Mouse (Mus musculus) midbrain, embryonic 14.5 days (tissue): ENCODE measurements around the gene Asf1a. TPM values are rescaled to one million over a fixed set of nuclear protein-coding genes. Genes with fewer than 3 reads are reported as not detected.
A peak's percentile ranks its signal among the peaks of the same experiment; 100 is the strongest.

Source experiments
- ATAC-seq: fragments of 200-750 bp; cut with Nextera tagmentation; 2 replicates; pipeline ENCODE4 v1.8.0; 2017; ENCODE audit warnings: moderate number of reproducible peaks, moderate library complexity; ENCODE audit not compliant: low FRiP score, low TSS enrichment
- DNase-seq: peaks from one replicate; pipeline ENCODE4 v3.0.0-alpha.2; 2015
- H3K27ac ChIP-seq: fragments of 300-500 bp; sonication (generic); replicated peaks from 2 replicates; pipeline ENCODE4 v1.5.1; 2014; ENCODE audit warnings: mild to moderate bottlenecking, low read depth, low read length, moderate library complexity
- H3K27me3 ChIP-seq: fragments of 300-500 bp; sonication (generic); 2 replicates; pipeline ENCODE4 v1.6.1; 2014; ENCODE audit warnings: low read length, control low read depth, mixed read lengths; ENCODE audit not compliant: control insufficient read depth, insufficient read depth
- H3K36me3 ChIP-seq: fragments of 300-500 bp; sonication (generic); 2 replicates; pipeline ENCODE4 v1.6.1; 2014; ENCODE audit warnings: low read length, control low read depth; ENCODE audit not compliant: control insufficient read depth, insufficient read depth
- H3K4me1 ChIP-seq: fragments of 300-500 bp; sonication (generic); 2 replicates; pipeline ENCODE4 v1.6.1; 2014; ENCODE audit warnings: mild to moderate bottlenecking, antibody characterized with exemption, low read length, control low read depth; ENCODE audit not compliant: control insufficient read depth, insufficient read depth
- H3K4me2 ChIP-seq: fragments of 300-500 bp; sonication (generic); 2 replicates; pipeline ENCODE4 v1.6.1; 2014; ENCODE audit warnings: mild to moderate bottlenecking, low read length, moderate library complexity
- H3K4me3 ChIP-seq: fragments of 300-500 bp; sonication (generic); replicated peaks from 2 replicates; pipeline ENCODE4 v1.5.1; 2014; ENCODE audit warnings: low read depth, low read length
- H3K9ac ChIP-seq: fragments of 300-500 bp; sonication (generic); replicated peaks from 2 replicates; pipeline ENCODE4 v1.6.1; 2014; ENCODE audit warnings: mild to moderate bottlenecking, low read length, moderate library complexity
- H3K9me3 ChIP-seq: fragments of 300-500 bp; sonication (generic); 2 replicates; pipeline ENCODE4 v1.6.1; 2016; ENCODE audit warnings: low read length, control low read depth, mixed read lengths; ENCODE audit not compliant: control insufficient read depth
- WGBS: fragments of 180-500 bp; shearing (Covaris S2); extraction: QIAGEN DNeasy Blood & Tissue Kit; methylation state at CpG from one replicate; pipeline ENCODE4 v1.1.7; 2014; 5-methylcytosine and 5-hydroxymethylcytosine counted together
- polyA plus RNA-seq: library from polyadenylated mRNA; unstranded; fragments of >200 nt; fragmentation: Nextera tagmentation; extraction: Ambion mirVana; gene quantifications from 2 replicates; pipeline ENCODE4 v1.2.1, GENCODE M21; 2014

Gene Asf1a
- 81.1 and 92.6 TPM in 2 replicates for polyA plus RNA-seq

- Histone ChIP-seq H3K27me3 (no peaks in the 10 kb centered on the region), H3K4me2 (peak within 1 kb of the TSS; percentile 74), H3K4me1 (peaks cover 31% of the 10 kb centered on the region), H3K36me3 (peaks cover 7% of the 10 kb centered on the region; the same call in 1 of the 2 replicates), H3K9me3 (no peaks in the 10 kb centered on the region), H3K4me3 (peak within 1 kb of the TSS; percentile 90), H3K9ac (peak within 1 kb of the TSS; percentile 83), H3K27ac (peak within 1 kb of the TSS; percentile 93)
- DNase-seq (peak; percentile 97), ATAC-seq (peak; percentile 98)
- 0% methylated on average over 52 of the region's 52 CpGs for WGBS
Measured at GRCm38 (mm10) chr10:53596677-53597120, at the start of gene Asf1a. TSS of gene Asf1a (plus strand) at chr10:53596757.

- H3K9me3 ChIP-seq: no peaks in the 10 kb centered on the region; the same call in 1 of the 2 replicates
- no peaks in the 10 kb centered on the region for H3K27me3 ChIP-seq
- H3K36me3 ChIP-seq: no peaks in the 10 kb centered on the region
- H3K27ac ChIP-seq: no peak overlapping the region
- H3K4me2 ChIP-seq: no peak overlapping the region
- no peak overlapping the region for H3K4me3 ChIP-seq
- DNase-seq (no peak), ATAC-seq (no peak)
- no peak overlapping the region for H3K9ac ChIP-seq
- WGBS: 96% methylated on average over 5 of the region's 5 CpGs
- H3K4me1 ChIP-seq: no peaks in the 10 kb centered on the region
Measured at GRCm38 (mm10) chr10:53562001-53562400, 34.6 kb upstream of the Asf1a start.

GRCm38 (mm10) chr10:53565538-53565937, 31.0 kb upstream of the Asf1a start:
- no peaks in the 10 kb centered on the region for H3K4me1 ChIP-seq
- no peak overlapping the region for H3K4me2 ChIP-seq
- H3K27ac ChIP-seq: no peak overlapping the region
- no peaks in the 10 kb centered on the region for H3K36me3 ChIP-seq
- H3K9me3 ChIP-seq: no peaks in the 10 kb centered on the region; the same call in 1 of the 2 replicates
- no peaks in the 10 kb centered on the region for H3K27me3 ChIP-seq
- no peak for DNase-seq
- WGBS: 78% methylated on average over 2 of the region's 2 CpGs
- ATAC-seq: no peak
- no peak overlapping the region for H3K9ac ChIP-seq
- H3K4me3 ChIP-seq: no peak overlapping the region

GRCm38 (mm10) chr10:53568531-53568930, 28.0 kb upstream of the Asf1a start:
- Histone ChIP-seq H3K4me1 (no peaks in the 10 kb centered on the region), H3K9ac (no peak overlapping the region), H3K4me2 (no peak overlapping the region), H3K27ac (no peak overlapping the region), H3K9me3 (no peaks in the 10 kb centered on the region; the same call in 1 of the 2 replicates), H3K4me3 (no peak overlapping the region), H3K27me3 (no peaks in the 10 kb centered on the region), H3K36me3 (no peaks in the 10 kb centered on the region)
- no peak for DNase-seq
- no peak for ATAC-seq

- DNase-seq (peak; percentile 14), ATAC-seq (peak; percentile 47)
- Histone ChIP-seq H3K9me3 (no peaks in the 10 kb centered on the region), H3K27ac (no peak overlapping the region), H3K9ac (no peak overlapping the region), H3K4me2 (peak overlapping the region; percentile 64), H3K4me3 (peak overlapping the region; percentile 28), H3K36me3 (no peaks in the 10 kb centered on the region), H3K4me1 (peaks cover 11% of the 10 kb centered on the region; the same call in 1 of the 2 replicates), H3K27me3 (no peaks in the 10 kb centered on the region)
- 37% methylated on average over 7 of the region's 7 CpGs for WGBS
Measured at GRCm38 (mm10) chr10:53580137-53580536, 16.4 kb upstream of the Asf1a start.

- Histone ChIP-seq H3K27ac (no peak overlapping the region), H3K36me3 (no peaks in the 10 kb centered on the region), H3K9ac (peak overlapping the region; percentile 46; the same call in 1 of the 2 replicates), H3K4me3 (peak overlapping the region; percentile 28), H3K4me1 (peaks cover 11% of the 10 kb centered on the region; the same call in 1 of the 2 replicates), H3K4me2 (peak overlapping the region; percentile 64), H3K27me3 (no peaks in the 10 kb centered on the region), H3K9me3 (no peaks in the 10 kb centered on the region)
- 14% methylated on average over 14 of the region's 14 CpGs for WGBS
- DNase-seq (peak; percentile 81), ATAC-seq (peak; percentile 78)
Measured at GRCm38 (mm10) chr10:53580621-53581081, 15.9 kb upstream of the Asf1a start.

GRCm38 (mm10) chr10:53581087-53581486, 15.5 kb upstream of the Asf1a start:
- no peaks in the 10 kb centered on the region for H3K36me3 ChIP-seq
- no peaks in the 10 kb centered on the region for H3K9me3 ChIP-seq
- H3K4me1 ChIP-seq: peaks cover 11% of the 10 kb centered on the region; the same call in 1 of the 2 replicates
- peak; percentile 70 for ATAC-seq
- peak overlapping the region; percentile 64 for H3K4me2 ChIP-seq
- peak overlapping the region; percentile 46; the same call in 1 of the 2 replicates for H3K9ac ChIP-seq
- WGBS: 22% methylated on average over 10 of the region's 12 CpGs
- H3K4me3 ChIP-seq: peak overlapping the region; percentile 28
- DNase-seq: peak; percentile 13
- H3K27ac ChIP-seq: no peak overlapping the region
- H3K27me3 ChIP-seq: no peaks in the 10 kb centered on the region

GRCm38 (mm10) chr10:53585777-53586176, 10.8 kb upstream of the Asf1a start:
- Histone ChIP-seq H3K36me3 (no peaks in the 10 kb centered on the region), H3K4me1 (peaks cover 4% of the 10 kb centered on the region; the same call in 1 of the 2 replicates), H3K4me2 (no peak overlapping the region), H3K9me3 (no peaks in the 10 kb centered on the region), H3K27me3 (no peaks in the 10 kb centered on the region), H3K27ac (no peak overlapping the region), H3K4me3 (no peak overlapping the region), H3K9ac (no peak overlapping the region)
- DNase-seq (no peak), ATAC-seq (no peak)
- 61% methylated on average over 3 of the region's 3 CpGs for WGBS
